Mouse (Mus musculus) kidney, postnatal 0 days (tissue): ENCODE data around the gene Dlk1. TPM values are rescaled to one million over a fixed set of nuclear protein-coding genes. Genes with fewer than 3 reads are reported as not detected.
"Not testable (repeated sequence)": the region's sequence is repeated elsewhere in the genome, so short reads cannot be mapped to it uniquely, and the experiment has no call there.

Experiments
- ATAC-seq: fragments of 200-750 bp; cut with Nextera tagmentation; replicated peaks from 2 replicates; pipeline ENCODE4 v1.8.0; 2017; ENCODE audit warnings: low read depth, moderate number of reproducible peaks, moderate TSS enrichment, moderate library complexity; ENCODE audit not compliant: low FRiP score
- DNase-seq: peaks from one replicate; pipeline ENCODE4 v3.0.0-alpha.2; 2016; ENCODE audit warnings: low spot score
- H3K27ac ChIP-seq: fragments of 300-500 bp; sonication (generic); 2 replicates; pipeline ENCODE4 v1.5.1; 2014; ENCODE audit warnings: mild to moderate bottlenecking
- H3K27me3 ChIP-seq: fragments of 300-500 bp; sonication (generic); 2 replicates; pipeline ENCODE4 v1.6.1; 2014; ENCODE audit warnings: low read length, mixed read lengths; ENCODE audit not compliant: insufficient read depth
- H3K36me3 ChIP-seq: fragments of 300-500 bp; sonication (generic); 2 replicates; pipeline ENCODE4 v1.6.1; 2014; ENCODE audit warnings: low read length, mixed read lengths; ENCODE audit not compliant: insufficient read depth
- H3K4me1 ChIP-seq: fragments of 300-500 bp; sonication (generic); replicated peaks from 2 replicates; pipeline ENCODE4 v1.6.1; 2014; ENCODE audit warnings: antibody characterized with exemption, low read length, mixed read lengths; ENCODE audit not compliant: insufficient read depth
- H3K4me2 ChIP-seq: fragments of 300-500 bp; sonication (generic); 2 replicates; pipeline ENCODE4 v1.6.1; 2014; ENCODE audit warnings: mild to moderate bottlenecking, low read length, moderate library complexity, mixed read lengths
- H3K4me3 ChIP-seq: fragments of 300-500 bp; sonication (generic); replicated peaks from 2 replicates; pipeline ENCODE4 v1.5.1; 2014; ENCODE audit warnings: low read depth, low read length
- H3K9ac ChIP-seq: fragments of 300-500 bp; sonication (generic); 2 replicates; pipeline ENCODE4 v1.6.1; 2014; ENCODE audit warnings: low read depth, low read length
- H3K9me3 ChIP-seq: fragments of 300-500 bp; sonication (generic); replicated peaks from 2 replicates; pipeline ENCODE4 v1.6.1; 2016; ENCODE audit warnings: low read length, inconsistent platforms, mixed read lengths
- CTCF ChIP-seq: IDR thresholded peaks from 2 replicates; pipeline ENCODE4 v1.5.1; 2016; ENCODE audit warnings: antibody characterized with exemption, low read depth, mild to moderate bottlenecking, moderate library complexity
- WGBS: fragments of 180-500 bp; shearing (Covaris S2); extraction: QIAGEN DNeasy Blood & Tissue Kit; methylation state at CpG from one replicate; pipeline ENCODE4 v1.1.7; 2014; 5-methylcytosine and 5-hydroxymethylcytosine counted together
- polyA plus RNA-seq: library from polyadenylated mRNA; unstranded; fragments of >200 nt; fragmentation: Nextera tagmentation; extraction: Ambion mirVana; gene quantifications from 2 replicates; pipeline ENCODE4 v1.2.1, GENCODE M21; 2015

The Dlk1 gene
- polyA plus RNA-seq, 1 experiment from 2014 or later: 31.1 TPM

- Histone ChIP-seq H3K9me3 (no peaks in the 10 kb centered on the region), H3K4me3 (no peak overlapping the region), H3K27ac (no peak overlapping the region), H3K27me3 (peaks cover 40% of the 10 kb centered on the region), H3K4me2 (no peak overlapping the region; the same call in 1 of the 2 replicates), H3K9ac (no peak overlapping the region), H3K36me3 (no peaks in the 10 kb centered on the region), H3K4me1 (peaks cover 19% of the 10 kb centered on the region)
- 25% methylated on average over 13 of the region's 13 CpGs for whole genome bisulfite sequencing
- no peak for TF ChIP-seq CTCF
- ATAC-seq (no peak), DNase-seq (no peak)
Measured at GRCm38 (mm10) chr12:109454137-109454536, 1.5 kb downstream of the Dlk1 start.

- WGBS: 22% methylated on average over 9 of the region's 9 CpGs
- H3K4me3 ChIP-seq: no peak overlapping the region
- ATAC-seq: no peak
- no peak overlapping the region for H3K27ac ChIP-seq
- no peak overlapping the region for H3K9ac ChIP-seq
- no peak overlapping the region for H3K4me2 ChIP-seq
- peaks cover 7% of the 10 kb centered on the region; the same call in 1 of the 2 replicates for H3K4me1 ChIP-seq
- no peaks in the 10 kb centered on the region for H3K9me3 ChIP-seq
- TF ChIP-seq CTCF: no peak
- peaks cover 42% of the 10 kb centered on the region for H3K27me3 ChIP-seq
- H3K36me3 ChIP-seq: no peaks in the 10 kb centered on the region
- no peak for DNase-seq
Measured at GRCm38 (mm10) chr12:109456531-109457202, 4.0 kb downstream of the Dlk1 start.

- Histone ChIP-seq H3K27me3 (peaks cover 31% of the 10 kb centered on the region), H3K4me3 (no peak overlapping the region), H3K4me1 (peaks cover 7% of the 10 kb centered on the region; the same call in 1 of the 2 replicates), H3K4me2 (no peak overlapping the region), H3K36me3 (no peaks in the 10 kb centered on the region), H3K9ac (no peak overlapping the region), H3K27ac (no peak overlapping the region), H3K9me3 (no peaks in the 10 kb centered on the region)
- ATAC-seq: no peak
- DNase-seq: no peak
- 65% methylated on average over 8 of the region's 8 CpGs for WGBS
- TF ChIP-seq CTCF: no peak
Measured at GRCm38 (mm10) chr12:109457836-109458235, 5.2 kb downstream of the Dlk1 start.

GRCm38 (mm10) chr12:109458896-109459295 is 6.3 kb downstream of the Dlk1 start:
- H3K36me3 ChIP-seq: no peaks in the 10 kb centered on the region
- no peaks in the 10 kb centered on the region for H3K4me1 ChIP-seq
- peaks cover 21% of the 10 kb centered on the region for H3K27me3 ChIP-seq
- no peaks in the 10 kb centered on the region for H3K9me3 ChIP-seq
- no peak for ATAC-seq
- H3K27ac ChIP-seq: no peak overlapping the region
- no peak overlapping the region for H3K4me3 ChIP-seq
- H3K4me2 ChIP-seq: no peak overlapping the region
- no peak for DNase-seq
- H3K9ac ChIP-seq: no peak overlapping the region
- no peak for TF ChIP-seq CTCF
- WGBS: 32% methylated on average over 10 of the region's 10 CpGs

GRCm38 (mm10) chr12:109459481-109460401 is 7.1 kb downstream of the Dlk1 start:
- Histone ChIP-seq H3K27me3 (0 out of 2 replicates have a peak, but pooled peaks cover 13% of the 10 kb centered on the region), H3K9me3 (no peaks in the 10 kb centered on the region), H3K36me3 (no peaks in the 10 kb centered on the region), H3K27ac (no peak overlapping the region), H3K4me1 (no peaks in the 10 kb centered on the region), H3K4me3 (no peak overlapping the region), H3K9ac (no peak overlapping the region), H3K4me2 (peak overlapping the region; percentile 36)
- ATAC-seq: no peak
- no peak for DNase-seq
- 42% methylated on average over 49 of the region's 49 CpGs for WGBS
- no peak for TF ChIP-seq CTCF

GRCm38 (mm10) chr12:109462594-109462993 is 10.0 kb downstream of the Dlk1 start:
- WGBS: 71% methylated on average over 10 of the region's 10 CpGs
- Histone ChIP-seq H3K4me2 (no peak overlapping the region), H3K27ac (no peak overlapping the region), H3K4me3 (no peak overlapping the region), H3K9me3 (no peaks in the 10 kb centered on the region), H3K36me3 (no peaks in the 10 kb centered on the region), H3K9ac (no peak overlapping the region), H3K27me3 (0 out of 2 replicates have a peak, but pooled peaks cover 8% of the 10 kb centered on the region), H3K4me1 (no peaks in the 10 kb centered on the region)
- ATAC-seq (no peak), DNase-seq (no peak)
- TF ChIP-seq CTCF: no peak

GRCm38 (mm10) chr12:109467417-109467816 is 14.8 kb downstream of the Dlk1 start:
- H3K4me1 ChIP-seq, H3K9ac ChIP-seq, H3K36me3 ChIP-seq, H3K27me3 ChIP-seq, H3K4me3 ChIP-seq, H3K27ac ChIP-seq, H3K4me2 ChIP-seq, DNase-seq, H3K9me3 ChIP-seq, ATAC-seq: not testable (repeated sequence)
- 82% methylated on average over 4 of the region's 4 CpGs for WGBS
